Mouse (Mus musculus) bone marrow macrophage, adult 2 months (primary cell): ENCODE data around the gene Zdhhc12. TPM values are rescaled to one million over a fixed set of nuclear protein-coding genes. Genes with fewer than 3 reads are reported as not detected.

ENCODE experiments used
- H3K27ac ChIP-seq: 2 replicates; pipeline ENCODE4 v1.5.1; 2012; ENCODE audit warnings: low read depth, low read length; ENCODE audit not compliant: insufficient read depth
- H3K4me1 ChIP-seq: 2 replicates; pipeline ENCODE4 v1.6.1; 2012; ENCODE audit warnings: low read length; ENCODE audit not compliant: control insufficient read depth, insufficient read depth
- H3K4me3 ChIP-seq: 2 replicates; pipeline ENCODE4 v1.5.1; 2012; ENCODE audit warnings: mild to moderate bottlenecking, low read length, moderate library complexity; ENCODE audit not compliant: insufficient read depth
- CTCF ChIP-seq: IDR thresholded peaks from 2 replicates; pipeline ENCODE4 v1.5.1; 2012; ENCODE audit warnings: low read depth, mild to moderate bottlenecking, low read length, moderate library complexity
- POLR2A ChIP-seq: IDR thresholded peaks from 2 replicates; pipeline ENCODE4 v1.6.1; 2012; ENCODE audit warnings: mild to moderate bottlenecking, low read depth, low read length, borderline replicate concordance
- polyA plus RNA-seq: library from polyadenylated mRNA; stranded (reverse); fragments of >200 nt; gene quantifications from 2 replicates; pipeline ENCODE4 v1.2.4, GENCODE M21; 2012; ENCODE audit not compliant: missing spikeins, insufficient read depth, insufficient read length

The Zdhhc12 gene
- polyA plus RNA-seq, 1 experiment, result 28.2 TPM

DNA sequence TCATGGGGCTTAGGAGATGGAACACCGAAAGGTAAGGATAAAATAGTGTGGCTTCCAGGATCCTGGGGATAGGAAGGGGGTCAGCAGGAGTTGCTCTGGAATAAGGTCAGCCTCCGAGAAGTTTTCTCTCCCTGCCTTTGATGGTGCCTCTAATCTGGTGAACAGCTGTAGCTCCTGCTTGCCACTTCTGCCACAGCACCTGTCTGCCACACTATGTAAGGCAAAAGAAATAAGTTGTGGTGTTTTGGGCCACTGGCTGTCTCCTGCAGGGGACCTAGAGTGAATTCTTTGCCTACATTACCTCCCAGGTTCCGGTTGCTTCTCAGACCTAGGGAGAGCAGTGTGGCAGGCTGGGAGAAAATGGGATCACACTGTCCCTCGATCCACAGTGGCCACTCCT is 14.7 kb downstream of the Zdhhc12 start:
- no peak for TF ChIP-seq POLR2A
- TF ChIP-seq CTCF, result no peak
- Histone ChIP-seq H3K4me1 (peaks cover 7% of the 10 kb centered on the region; the same call in 1 of the 2 replicates), H3K4me3 (no peak overlapping the region), H3K27ac (no peak overlapping the region)

DNA sequence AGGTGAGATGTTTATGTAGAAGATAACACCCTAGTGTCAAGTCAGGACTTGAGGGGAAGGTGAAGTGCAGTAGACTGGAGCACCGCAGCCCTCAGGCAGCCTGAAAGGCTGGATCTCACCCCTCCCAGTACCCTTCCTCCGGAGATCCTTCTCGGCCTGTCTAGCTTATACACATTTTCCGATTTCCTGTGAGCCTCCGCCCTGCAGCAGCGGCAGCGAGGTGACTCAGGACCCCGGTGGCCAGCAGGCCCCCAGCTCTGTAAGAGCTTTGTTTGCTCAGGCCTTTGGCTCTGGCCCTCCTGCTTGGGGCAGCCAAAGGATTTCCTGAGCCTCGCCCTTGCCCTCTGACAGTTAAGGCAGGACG is 15.1 kb downstream of the Zdhhc12 start:
- H3K4me1 ChIP-seq, result 0 out of 2 replicates have a peak, but pooled peaks cover 3% of the 10 kb centered on the region
- no peak overlapping the region for H3K27ac ChIP-seq
- H3K4me3 ChIP-seq, result peak overlapping the region; percentile 27; the same call in 1 of the 2 replicates

DNA sequence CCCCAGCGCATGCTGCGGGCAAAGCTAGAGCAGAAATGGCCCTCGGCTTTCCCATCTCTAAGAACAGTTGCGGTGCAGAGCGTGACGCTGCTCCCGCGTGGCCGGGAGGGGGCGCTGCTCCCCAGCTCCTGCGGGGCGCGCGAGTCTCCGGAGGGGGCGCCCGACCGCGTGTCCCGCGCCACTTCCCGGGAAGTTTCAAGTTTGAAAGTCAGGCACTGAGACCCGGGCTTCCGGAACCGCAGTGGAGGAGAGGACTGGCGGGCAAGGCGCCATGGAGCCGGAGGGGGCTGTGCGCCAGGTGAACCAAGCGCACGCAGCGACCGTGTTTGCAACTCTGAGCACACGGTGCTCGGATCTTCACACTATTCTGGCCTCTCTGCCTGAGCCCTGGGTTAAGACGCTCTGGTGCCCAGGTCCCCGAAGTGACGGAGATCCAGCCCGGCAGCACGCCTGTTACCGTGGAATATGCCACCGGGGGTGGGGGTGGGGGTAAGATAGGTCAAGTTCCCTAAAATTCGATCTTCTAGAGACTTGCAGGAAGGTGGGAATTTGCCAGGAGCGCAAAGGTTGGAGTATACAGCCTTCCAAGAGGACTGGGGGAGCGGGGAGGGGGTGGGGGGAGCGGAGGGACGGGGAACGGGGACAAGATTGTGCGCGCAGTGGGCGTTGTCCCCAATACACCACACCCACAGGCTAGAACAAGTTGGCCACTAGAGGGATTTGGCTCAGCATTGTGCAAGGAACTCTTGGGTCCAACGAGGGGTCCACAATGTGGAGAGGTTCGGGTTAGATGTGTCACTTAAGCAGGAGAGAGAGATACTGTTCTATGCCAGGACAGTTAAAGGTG is 15.7 kb downstream of the Zdhhc12 start, which contains the start of gene Pkn3:
Gene Pkn3, plus strand, starts transcription at position 183 of the 847 bp plus-strand sequence.
- Histone ChIP-seq H3K27ac (peak within 1 kb of the TSS; percentile 48), H3K4me3 (peak within 1 kb of the TSS; percentile 64), H3K4me1 (0 out of 2 replicates have a peak, but pooled peaks cover 3% of the 10 kb centered on the region)
- no peak for TF ChIP-seq POLR2A
- peak; percentile 92 for TF ChIP-seq CTCF

More for the DNA sequence above, 15.1 kb downstream of the Zdhhc12 start:
- no peak for TF ChIP-seq CTCF
- no peak for TF ChIP-seq POLR2A

DNA sequence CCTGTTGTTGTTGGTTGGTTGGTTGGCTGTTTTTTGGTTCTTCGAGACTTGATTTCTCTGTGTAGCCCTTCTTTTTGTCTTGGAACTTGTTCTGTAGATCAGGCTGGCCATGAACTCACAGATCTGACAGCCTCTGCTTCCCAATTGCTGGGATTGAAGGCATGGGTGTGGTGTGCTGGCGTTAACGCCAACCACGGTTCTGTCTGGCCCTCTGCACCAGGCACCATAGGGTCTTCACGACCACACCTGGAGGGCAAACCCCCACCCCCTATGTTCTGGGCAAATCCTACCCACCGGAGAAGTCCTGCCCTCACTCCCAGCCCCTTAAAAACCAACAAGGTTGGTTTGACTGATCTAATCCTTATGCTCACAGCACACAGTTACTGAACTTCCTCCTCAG is 16.5 kb downstream of the Zdhhc12 start:
- H3K4me1 ChIP-seq, result 0 out of 2 replicates have a peak, but pooled peaks cover 3% of the 10 kb centered on the region
- H3K27ac ChIP-seq, result peak overlapping the region; percentile 15; the same call in 1 of the 2 replicates
- H3K4me3 ChIP-seq, result 0 out of 2 replicates have a peak overlapping the region, but pooled peaks have one; percentile 2
- TF ChIP-seq POLR2A, result no peak
- no peak for TF ChIP-seq CTCF

DNA sequence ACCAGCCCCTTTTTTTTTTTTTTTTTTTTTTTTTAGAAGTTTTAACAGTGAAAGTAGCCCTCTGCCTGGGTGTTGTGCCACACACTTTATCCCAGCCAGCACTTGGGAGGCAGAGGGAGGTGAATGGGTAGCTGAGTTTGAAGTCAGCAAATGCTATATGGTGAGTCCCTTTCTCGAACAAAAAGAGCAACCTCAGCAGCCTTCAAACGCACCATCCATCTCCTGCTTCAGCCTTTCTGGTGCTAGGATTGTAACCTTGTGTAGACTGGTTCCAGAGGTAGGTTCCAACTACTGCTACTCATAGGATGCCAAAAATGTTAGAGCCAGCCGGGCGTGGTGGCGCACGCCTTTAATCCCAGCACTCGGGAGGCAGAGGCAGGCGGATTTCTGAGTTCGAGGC is 17.0 kb downstream of the Zdhhc12 start:
- no peak for TF ChIP-seq CTCF
- TF ChIP-seq POLR2A, result no peak
- Histone ChIP-seq H3K4me1 (0 out of 2 replicates have a peak, but pooled peaks cover 3% of the 10 kb centered on the region), H3K27ac (no peak overlapping the region), H3K4me3 (no peak overlapping the region)

DNA sequence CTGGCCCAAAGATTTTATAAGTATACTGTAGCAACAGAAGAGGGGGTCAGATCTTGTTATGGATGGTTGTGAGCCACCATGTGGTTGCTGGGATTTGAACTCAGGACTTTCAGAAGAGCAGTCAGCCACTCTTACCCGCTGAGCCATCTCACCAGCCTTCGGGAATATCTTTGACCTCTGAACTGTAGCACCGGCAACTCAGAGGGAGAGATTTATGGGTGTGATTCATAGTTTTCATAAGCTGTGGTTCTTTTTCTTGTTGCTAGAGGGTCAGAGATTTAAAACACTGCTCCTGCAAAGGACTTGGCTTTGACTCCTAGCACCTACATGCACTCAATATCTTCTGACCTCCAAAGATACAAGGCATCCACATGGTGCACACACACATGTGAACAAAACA is 17.8 kb downstream of the Zdhhc12 start:
- TF ChIP-seq POLR2A (no peak), CTCF (no peak)
- Histone ChIP-seq H3K4me3 (no peak overlapping the region), H3K4me1 (0 out of 2 replicates have a peak, but pooled peaks cover 3% of the 10 kb centered on the region), H3K27ac (no peak overlapping the region)

DNA sequence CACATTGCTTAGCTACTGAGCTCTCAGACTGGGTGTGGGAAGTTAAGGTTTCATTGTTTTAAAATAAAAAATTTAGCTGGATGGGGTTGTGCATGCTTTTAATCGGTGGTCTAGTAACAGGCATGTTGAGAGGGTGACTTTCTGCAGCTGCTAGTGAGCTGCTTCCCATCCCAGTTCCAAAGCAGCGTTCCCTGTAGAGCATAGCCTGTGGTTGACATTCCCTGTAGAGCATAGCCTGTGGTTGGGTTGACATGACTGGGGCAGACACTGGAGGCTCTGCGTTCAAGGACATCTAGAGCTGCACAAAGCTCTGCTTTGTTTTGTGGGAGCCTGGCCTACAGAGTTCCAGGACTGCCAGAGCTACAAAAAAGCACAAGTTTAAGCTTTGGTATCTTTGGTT is 20.2 kb downstream of the Zdhhc12 start:
- no peak overlapping the region for H3K27ac ChIP-seq
- no peak overlapping the region for H3K4me3 ChIP-seq
- H3K4me1 ChIP-seq, result peaks cover 7% of the 10 kb centered on the region
- no peak for TF ChIP-seq POLR2A
- no peak for TF ChIP-seq CTCF

DNA sequence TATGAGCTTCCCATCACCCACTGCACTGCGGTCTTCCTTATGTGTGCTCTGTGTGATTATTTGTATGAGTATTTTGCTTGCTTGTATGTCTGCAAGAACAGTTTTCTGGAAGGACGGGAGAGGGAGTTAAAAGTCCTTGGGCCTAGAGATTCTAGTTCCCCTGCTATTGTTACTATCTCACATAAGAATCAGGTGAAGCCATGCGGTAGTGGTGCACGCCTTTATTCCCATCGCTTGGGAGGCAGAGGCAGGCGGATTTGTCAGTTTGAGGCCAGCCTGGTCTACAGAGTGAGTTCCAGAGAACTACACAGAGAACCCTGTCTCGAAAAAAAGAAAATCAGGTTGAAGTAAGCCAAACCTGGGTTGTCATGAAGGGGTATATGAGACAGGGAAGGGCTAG is 20.6 kb downstream of the Zdhhc12 start:
- TF ChIP-seq POLR2A (no peak), CTCF (no peak)
- Histone ChIP-seq H3K27ac (no peak overlapping the region), H3K4me3 (no peak overlapping the region), H3K4me1 (peaks cover 8% of the 10 kb centered on the region)

DNA sequence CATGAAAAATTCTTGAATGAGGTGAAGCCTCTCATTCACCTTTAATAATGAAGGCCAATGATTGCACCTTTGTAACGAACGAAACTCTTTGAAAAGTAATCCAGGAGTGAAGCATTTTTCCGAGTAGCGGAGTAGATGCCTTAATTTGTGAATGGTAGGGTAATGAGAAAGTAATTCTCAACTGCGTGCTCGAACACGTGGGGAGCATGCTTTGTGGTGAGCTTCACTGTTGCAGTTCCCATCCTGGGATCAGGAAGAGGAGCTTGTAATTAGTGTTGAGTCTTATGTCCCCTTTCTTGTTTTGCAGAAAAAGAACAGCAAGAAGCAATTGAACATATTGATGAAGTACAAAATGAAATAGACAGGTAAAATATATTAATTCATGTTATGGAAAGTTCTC is 25.5 kb downstream of the Zdhhc12 start:
- peak overlapping the region; percentile 33 for H3K27ac ChIP-seq
- peak overlapping the region; percentile 98 for H3K4me3 ChIP-seq
- H3K4me1 ChIP-seq, result peaks cover 11% of the 10 kb centered on the region
- TF ChIP-seq CTCF, result no peak
- TF ChIP-seq POLR2A, result no peak

DNA sequence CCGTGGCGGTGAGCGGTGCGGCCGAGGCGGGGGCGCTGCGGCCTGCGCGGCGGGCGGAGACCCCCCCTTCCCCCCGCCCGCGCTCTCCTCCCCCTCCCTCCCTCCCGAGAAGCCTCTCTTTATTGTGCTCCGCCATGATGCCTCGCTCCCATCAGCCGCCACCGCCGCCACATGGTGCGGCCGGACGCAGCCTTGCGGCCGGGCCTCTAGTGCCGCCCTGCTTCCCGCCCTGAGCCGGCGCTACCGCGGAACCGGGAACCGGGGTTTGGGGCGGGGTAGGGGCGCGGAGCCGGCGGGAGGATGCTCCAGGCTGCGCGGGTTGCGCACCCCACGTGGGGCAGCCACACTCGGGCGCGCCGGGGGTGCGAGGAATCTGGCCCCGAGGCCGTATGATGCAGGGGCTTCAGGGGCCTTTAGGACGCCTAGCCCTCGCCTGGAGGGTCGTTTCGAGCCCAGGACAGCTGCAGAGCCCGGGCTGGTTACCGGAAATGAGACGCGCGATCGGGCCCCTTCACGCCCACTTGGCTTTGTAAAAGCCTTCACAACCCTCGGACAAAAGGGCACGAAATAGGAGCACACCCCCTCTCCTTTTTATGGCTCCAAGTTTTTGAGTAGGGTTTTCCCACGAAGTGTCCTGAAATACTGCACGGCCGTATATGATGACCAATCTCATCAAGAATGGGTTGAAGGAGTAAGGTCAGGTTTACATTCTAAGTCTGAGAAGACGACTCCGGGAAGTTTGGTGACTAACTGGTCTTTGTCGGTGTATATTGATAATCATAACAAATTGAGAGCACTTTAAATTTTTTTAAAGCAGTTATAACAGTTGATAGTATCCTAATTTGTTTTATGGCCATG is 26.2 kb downstream of the Zdhhc12 start:
- Histone ChIP-seq H3K27ac (peak overlapping the region; percentile 95), H3K4me1 (peaks cover 11% of the 10 kb centered on the region), H3K4me3 (peak overlapping the region; percentile 98)
- TF ChIP-seq CTCF, result no peak
- TF ChIP-seq POLR2A, result no peak
